Mouse (Mus musculus) bone marrow macrophage, adult 2 months (primary cell): ENCODE results near the gene Ubash3a. TPM values are rescaled to one million over a fixed set of nuclear protein-coding genes. Genes with fewer than 3 reads are reported as not detected.

Experiments used
- H3K27ac ChIP-seq: 2 replicates; pipeline ENCODE4 v1.5.1; 2012; ENCODE audit warnings: low read depth, low read length; ENCODE audit not compliant: insufficient read depth
- H3K4me1 ChIP-seq: 2 replicates; pipeline ENCODE4 v1.6.1; 2012; ENCODE audit warnings: low read length; ENCODE audit not compliant: control insufficient read depth, insufficient read depth
- H3K4me3 ChIP-seq: 2 replicates; pipeline ENCODE4 v1.5.1; 2012; ENCODE audit warnings: mild to moderate bottlenecking, low read length, moderate library complexity; ENCODE audit not compliant: insufficient read depth
- CTCF ChIP-seq: IDR thresholded peaks from 2 replicates; pipeline ENCODE4 v1.5.1; 2012; ENCODE audit warnings: low read depth, mild to moderate bottlenecking, low read length, moderate library complexity
- POLR2A ChIP-seq: IDR thresholded peaks from 2 replicates; pipeline ENCODE4 v1.6.1; 2012; ENCODE audit warnings: mild to moderate bottlenecking, low read depth, low read length, borderline replicate concordance
- polyA plus RNA-seq: library from polyadenylated mRNA; stranded (reverse); fragments of >200 nt; gene quantifications from 2 replicates; pipeline ENCODE4 v1.2.4, GENCODE M21; 2012; ENCODE audit not compliant: missing spikeins, insufficient read depth, insufficient read length

Gene Ubash3a
- polyA plus RNA-seq, 1 experiment = not detected

DNA sequence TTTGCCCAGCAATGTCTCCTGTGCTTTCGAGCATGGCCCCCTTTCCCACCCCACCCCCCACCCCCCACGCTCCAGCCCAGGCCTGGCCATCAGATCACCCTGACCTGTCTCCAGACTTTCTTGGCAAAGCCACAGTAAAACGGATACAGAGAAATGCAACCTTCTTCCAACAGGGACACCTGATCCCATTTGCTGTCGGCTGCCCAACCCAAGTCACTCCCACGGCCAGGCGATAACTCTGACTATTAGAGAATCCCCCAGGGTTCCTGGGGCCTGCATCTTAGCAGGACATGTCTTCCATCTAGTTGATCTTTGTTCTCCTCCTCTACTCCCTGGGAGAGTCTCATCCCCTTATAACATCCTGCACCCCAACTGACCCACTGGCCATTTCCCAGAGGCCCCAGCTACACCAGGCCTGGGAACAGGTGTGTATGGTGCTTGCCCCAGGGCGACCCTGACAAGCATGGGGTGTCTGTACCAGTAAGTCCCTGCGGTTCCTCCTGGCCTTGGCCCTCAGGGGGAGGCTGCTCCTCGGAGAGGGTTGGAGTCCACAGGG lies 50.7 kb downstream of the Ubash3a start:
- no peak overlapping the region for H3K4me3 ChIP-seq
- H3K4me1 ChIP-seq = no peaks in the 10 kb centered on the region
- no peak overlapping the region for H3K27ac ChIP-seq
- TF ChIP-seq POLR2A = no peak
- TF ChIP-seq CTCF = no peak

DNA sequence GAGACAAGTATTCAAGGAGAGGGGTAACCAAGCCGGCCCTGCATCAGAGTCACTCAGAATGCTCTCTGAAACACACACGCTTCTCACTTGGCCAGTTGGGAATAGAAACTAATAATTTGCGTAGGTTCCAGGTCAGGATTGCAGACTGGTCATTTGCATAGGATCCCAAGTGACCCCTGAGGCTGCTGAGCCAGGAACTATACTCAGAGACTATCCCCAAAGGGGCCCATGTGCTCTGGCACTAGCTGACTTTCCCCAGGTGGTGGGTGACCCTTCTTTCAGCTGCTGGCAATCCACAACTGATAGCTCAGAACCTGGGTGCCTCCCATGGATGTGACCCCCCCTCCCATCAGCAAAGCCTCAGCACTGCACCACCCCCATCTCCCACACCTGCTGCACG lies 51.5 kb downstream of the Ubash3a start:
- H3K4me1 ChIP-seq = no peaks in the 10 kb centered on the region
- H3K4me3 ChIP-seq = no peak overlapping the region
- no peak for TF ChIP-seq POLR2A
- no peak for TF ChIP-seq CTCF
- H3K27ac ChIP-seq = no peak overlapping the region

DNA sequence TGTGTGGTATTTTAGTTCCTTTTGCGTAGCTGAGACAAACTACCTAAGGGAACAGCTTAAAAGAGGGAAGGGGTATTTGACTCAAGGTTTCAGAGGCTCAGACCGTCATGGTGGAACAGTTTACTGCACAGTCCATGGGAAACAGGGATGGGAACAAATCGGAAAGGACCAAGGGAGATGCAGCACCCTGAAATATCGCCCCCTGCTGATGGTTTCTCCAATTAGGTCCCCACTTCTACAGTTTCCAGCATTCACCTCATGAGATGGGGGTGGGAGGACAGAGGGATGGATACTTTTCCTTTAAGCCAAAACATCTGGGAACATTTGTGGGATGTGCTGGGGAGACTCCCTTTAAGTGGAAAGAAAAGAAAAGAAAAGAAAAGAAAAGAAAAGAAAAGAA lies 52.2 kb downstream of the Ubash3a start:
- Histone ChIP-seq H3K4me3 (no peak overlapping the region), H3K27ac (no peak overlapping the region), H3K4me1 (no peaks in the 10 kb centered on the region)
- peak; percentile 30; the same call in 1 of the 2 replicates for TF ChIP-seq CTCF
- TF ChIP-seq POLR2A = no peak

DNA sequence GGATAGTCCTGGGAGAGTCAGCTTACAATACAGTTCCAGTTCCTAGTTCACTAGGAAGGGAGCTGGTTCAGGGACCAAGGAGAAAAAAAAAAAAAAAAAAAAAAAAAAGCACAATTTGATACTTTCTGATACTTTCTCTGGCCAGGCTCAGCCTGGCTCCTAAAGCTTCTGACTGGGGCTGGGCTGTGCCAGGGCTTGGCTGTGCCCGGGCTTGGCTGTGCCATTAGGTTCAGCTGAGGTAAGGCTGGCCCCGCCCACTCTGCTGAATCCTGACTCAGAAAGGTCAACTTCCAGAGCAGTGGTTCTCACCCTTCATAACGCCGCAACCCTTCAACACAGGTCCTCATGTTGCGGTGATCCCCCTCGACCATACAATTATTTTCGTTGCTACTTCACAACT lies 52.8 kb downstream of the Ubash3a start:
- no peak overlapping the region for H3K27ac ChIP-seq
- no peak for TF ChIP-seq CTCF
- TF ChIP-seq POLR2A = no peak
- no peak overlapping the region for H3K4me3 ChIP-seq
- H3K4me1 ChIP-seq = no peaks in the 10 kb centered on the region

DNA sequence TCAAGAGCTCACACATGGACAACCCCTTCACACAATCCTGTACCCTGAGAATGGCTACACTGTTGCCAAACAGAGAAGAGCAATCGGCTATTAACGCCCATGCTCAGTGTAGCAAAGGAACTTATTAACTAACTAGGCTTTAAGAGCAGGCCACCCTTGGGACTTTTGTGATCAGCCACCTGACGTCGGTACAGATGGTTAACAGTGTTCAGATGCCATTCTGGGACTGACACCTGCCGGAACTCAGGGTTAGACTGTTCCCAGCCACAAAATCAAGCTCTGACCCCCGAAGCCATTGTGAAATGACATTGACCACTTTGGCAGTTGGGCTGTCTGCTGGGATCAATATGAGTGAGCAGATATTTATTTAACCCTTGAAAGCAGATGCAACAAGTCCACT lies 53.7 kb downstream of the Ubash3a start:
- Histone ChIP-seq H3K4me3 (no peak overlapping the region), H3K4me1 (no peaks in the 10 kb centered on the region), H3K27ac (no peak overlapping the region)
- no peak for TF ChIP-seq POLR2A
- TF ChIP-seq CTCF = no peak

DNA sequence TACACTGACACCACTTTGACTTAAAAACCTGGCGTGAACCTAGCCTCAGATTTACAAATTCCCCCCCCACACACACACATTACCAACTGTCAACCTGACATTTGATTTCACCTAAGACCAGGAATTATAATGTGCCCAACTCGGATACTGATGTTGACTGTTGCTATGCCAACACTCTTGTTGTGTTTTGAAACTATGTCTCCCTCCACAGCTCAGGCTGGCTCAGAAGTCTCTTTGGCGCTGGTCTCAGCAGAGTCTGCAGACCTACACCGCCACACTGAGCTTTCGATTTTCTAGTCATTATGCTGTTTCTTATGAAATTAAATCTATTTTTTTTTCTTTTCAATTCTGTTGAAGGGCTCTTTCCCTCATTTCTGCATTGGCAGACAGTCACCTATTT lies 55.0 kb downstream of the Ubash3a start:
- Histone ChIP-seq H3K27ac (no peak overlapping the region), H3K4me3 (no peak overlapping the region), H3K4me1 (no peaks in the 10 kb centered on the region)
- TF ChIP-seq CTCF (no peak), POLR2A (no peak)

DNA sequence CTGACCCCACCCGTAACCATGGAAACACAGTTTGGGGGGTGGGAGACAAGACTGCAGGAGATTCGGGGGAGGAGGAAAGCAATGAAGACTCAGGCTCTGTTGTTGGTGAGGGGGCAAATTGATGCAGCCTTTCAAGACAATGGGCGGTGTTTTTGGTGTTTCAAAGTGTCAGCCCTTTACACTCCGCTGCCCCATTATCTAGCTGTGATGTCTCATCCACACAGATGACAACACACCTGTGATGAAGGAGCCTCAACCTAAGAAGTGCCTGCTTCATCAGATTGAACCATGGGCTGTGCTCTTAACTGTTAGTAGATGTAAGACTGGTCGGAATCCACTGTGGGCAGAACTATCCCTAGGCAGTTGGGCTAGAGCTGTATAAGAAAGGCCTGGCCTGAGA lies 56.1 kb downstream of the Ubash3a start:
- no peaks in the 10 kb centered on the region for H3K4me1 ChIP-seq
- no peak overlapping the region for H3K4me3 ChIP-seq
- no peak for TF ChIP-seq CTCF
- TF ChIP-seq POLR2A = no peak
- no peak overlapping the region for H3K27ac ChIP-seq

DNA sequence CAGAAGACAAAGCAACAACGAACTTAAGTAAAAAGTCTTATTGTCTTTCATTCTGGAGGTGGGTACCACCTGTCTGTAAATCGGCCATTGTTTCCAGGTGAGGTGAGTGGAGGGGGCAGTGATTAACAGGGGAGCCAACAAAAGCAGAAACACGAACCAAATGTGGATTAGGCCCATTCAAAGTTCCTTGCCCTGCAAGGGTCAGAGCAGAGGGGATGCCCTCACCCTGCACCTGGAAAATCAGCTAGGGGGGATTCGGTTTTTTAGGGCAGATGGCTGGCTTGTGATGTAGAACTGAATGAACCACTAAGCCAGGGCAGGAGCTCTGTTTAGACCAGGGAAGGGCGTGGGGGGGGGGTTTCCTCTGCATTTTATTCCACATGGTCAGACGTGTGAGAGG lies 56.7 kb downstream of the Ubash3a start:
- Histone ChIP-seq H3K27ac (no peak overlapping the region), H3K4me3 (no peak overlapping the region), H3K4me1 (no peaks in the 10 kb centered on the region)
- no peak for TF ChIP-seq POLR2A
- no peak for TF ChIP-seq CTCF

DNA sequence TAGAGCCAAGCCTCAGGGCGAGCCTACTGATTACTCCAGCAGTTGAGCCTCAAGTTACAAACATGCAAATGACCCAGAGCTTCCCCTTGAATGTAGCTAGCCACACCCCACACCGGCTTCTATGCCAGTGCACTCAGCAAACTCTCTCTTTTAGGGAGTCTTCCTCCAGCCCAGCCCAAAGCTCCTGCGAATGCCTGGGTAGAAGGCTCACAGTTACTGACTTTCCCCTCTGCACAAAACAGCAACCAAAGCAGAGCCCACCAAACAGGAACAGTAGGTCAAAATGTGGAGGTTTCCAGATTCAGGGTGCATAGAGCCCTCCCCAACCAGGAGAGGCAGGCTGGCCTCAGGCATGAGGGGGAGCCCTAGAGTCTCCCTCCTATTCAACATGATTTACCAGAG lies 57.5 kb downstream of the Ubash3a start:
- no peak overlapping the region for H3K27ac ChIP-seq
- TF ChIP-seq CTCF (no peak), POLR2A (no peak)
- no peak overlapping the region for H3K4me3 ChIP-seq
- no peaks in the 10 kb centered on the region for H3K4me1 ChIP-seq

DNA sequence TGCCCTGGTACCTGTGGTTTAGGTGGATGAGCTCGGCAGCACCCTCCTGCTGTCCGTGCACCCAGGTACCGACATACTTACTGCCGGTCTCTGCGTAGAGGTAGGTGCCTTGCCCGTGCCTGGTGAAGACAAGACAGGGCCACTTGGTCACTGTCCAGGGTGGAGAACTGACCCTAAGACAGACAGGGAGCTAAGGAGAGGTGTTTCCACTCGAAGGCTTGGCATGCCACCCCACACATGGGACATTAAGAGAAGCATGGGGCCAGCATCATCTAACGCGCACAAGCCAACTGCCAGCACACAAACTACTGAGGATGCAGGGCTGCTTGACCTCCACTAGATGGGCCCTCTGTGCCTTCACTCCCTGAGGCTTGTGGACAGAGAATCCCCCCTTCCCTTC lies 58.2 kb downstream of the Ubash3a start:
- no peaks in the 10 kb centered on the region for H3K4me1 ChIP-seq
- H3K27ac ChIP-seq = no peak overlapping the region
- TF ChIP-seq CTCF (no peak), POLR2A (no peak)
- H3K4me3 ChIP-seq = no peak overlapping the region

DNA sequence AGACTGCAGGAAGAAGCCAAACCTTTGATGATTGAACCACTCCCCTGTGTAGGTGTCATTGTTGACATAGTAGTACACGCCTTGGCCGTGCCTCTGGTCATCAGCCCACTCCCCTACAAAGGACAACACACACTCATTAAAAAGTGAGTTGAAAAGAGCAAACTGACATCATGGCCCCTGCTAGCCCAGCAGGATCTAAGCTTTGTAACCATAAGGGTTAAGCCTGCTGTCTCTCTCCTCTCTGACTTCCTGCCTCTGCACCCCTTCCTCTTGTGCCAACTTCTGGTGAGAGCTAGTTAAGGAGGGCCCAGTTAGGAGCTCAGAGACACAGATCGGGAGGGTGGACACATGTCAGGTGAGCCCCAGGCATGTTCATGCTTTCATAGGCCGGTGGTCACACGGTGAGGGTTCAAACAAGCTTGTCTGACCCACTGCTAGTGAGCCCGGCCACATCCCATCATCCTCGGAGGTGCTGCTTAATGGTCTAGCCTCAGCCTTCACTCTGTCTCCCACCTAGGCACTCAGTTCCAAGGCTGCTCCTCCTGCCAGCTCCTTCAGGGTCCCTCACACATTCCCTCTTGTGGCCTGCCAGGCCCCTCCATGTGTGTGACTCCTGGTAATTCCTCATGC lies 58.8 kb downstream of the Ubash3a start:
- Histone ChIP-seq H3K4me3 (no peak overlapping the region), H3K27ac (no peak overlapping the region), H3K4me1 (no peaks in the 10 kb centered on the region)
- TF ChIP-seq POLR2A (no peak), CTCF (no peak)
